Mouse (Mus musculus) heart, adult 2 months (tissue): ENCODE data around the gene Tmem167. TPM values are rescaled to one million over a fixed set of nuclear protein-coding genes. Genes with fewer than 3 reads are reported as not detected.

Source experiments
- DNase-seq, 2 experiments: peaks; one replicate each; pipeline ENCODE4 v3.0.0; 2021
- H3K27ac ChIP-seq: fragments of 200-600 bp; 2 replicates; pipeline ENCODE4 v1.8.1; 2022
- H3K27me3 ChIP-seq: fragments of 200-500 bp; 2 replicates; pipeline ENCODE4 v1.6.1; 2012; ENCODE audit warnings: mild to moderate bottlenecking, low read length, inconsistent platforms, mixed read lengths; ENCODE audit not compliant: control insufficient read depth, insufficient read depth
- H3K36me3 ChIP-seq: fragments of 200-500 bp; 2 replicates; pipeline ENCODE4 v1.6.1; 2012; ENCODE audit warnings: low read length, inconsistent platforms; ENCODE audit not compliant: control insufficient read depth, insufficient read depth
- H3K4me1 ChIP-seq: fragments of 200-500 bp; 2 replicates; pipeline ENCODE4 v1.6.1; 2011; ENCODE audit warnings: low read length; ENCODE audit not compliant: control insufficient read depth, insufficient read depth
- H3K4me3 ChIP-seq: fragments of 200-600 bp; 2 replicates; pipeline ENCODE4 v1.8.1; 2022
- H3K79me2 ChIP-seq: fragments of 200-500 bp; replicated peaks from 2 replicates; pipeline ENCODE4 v1.6.1; 2012; ENCODE audit warnings: mild to moderate bottlenecking, inconsistent platforms, low read length, moderate library complexity, mixed read lengths; ENCODE audit not compliant: control insufficient read depth, insufficient read depth
- H3K9ac ChIP-seq: fragments of 200-500 bp; 2 replicates; pipeline ENCODE4 v1.6.1; 2012; ENCODE audit warnings: low read depth, mild to moderate bottlenecking, control low read depth, inconsistent platforms, low read length, mixed read lengths
- CTCF ChIP-seq: fragments of 200-600 bp; IDR thresholded peaks from 2 replicates; pipeline ENCODE4 v1.8.1; 2022; ENCODE audit warnings: antibody characterized with exemption, mild to moderate bottlenecking, moderate library complexity
- EP300 ChIP-seq: fragments of 200-500 bp; IDR thresholded peaks from 2 replicates; pipeline ENCODE4 v1.6.1; 2011; ENCODE audit warnings: low read depth, low read length, control low read depth; ENCODE audit not compliant: insufficient read depth
- POLR2A ChIP-seq: fragments of 200-500 bp; IDR thresholded peaks from 2 replicates; pipeline ENCODE4 v1.6.1; 2011; ENCODE audit warnings: mild to moderate bottlenecking, low read depth, low read length, control low read depth; ENCODE audit not compliant: insufficient read depth
- WGBS: fragments of 180-500 bp; shearing (Covaris S2); methylation state at CpG from one replicate; pipeline ENCODE4 v1.1.7; 2018; 5-methylcytosine and 5-hydroxymethylcytosine counted together
- intact Hi-C: fragments of 180-260 bp; cut with DNase I; formaldehyde crosslinking; loops from one replicate; pipeline ENCODE4 v1.15.1; 2025
- polyA plus RNA-seq: library from polyadenylated mRNA; depleted of rRNA; stranded (reverse); fragments of >200 nt; gene quantifications from 2 replicates; pipeline ENCODE4 v1.2.3, GENCODE M21; 2012
- total RNA-seq, 2 experiments: library from RNA; stranded (reverse); gene quantifications; 2 replicates each; pipeline ENCODE4 v1.2.3; 2021

Gene Tmem167
- total and polyA plus RNA-seq, 3 experiments, result 1.9 to 6.1 (median 6.1) TPM

DNA sequence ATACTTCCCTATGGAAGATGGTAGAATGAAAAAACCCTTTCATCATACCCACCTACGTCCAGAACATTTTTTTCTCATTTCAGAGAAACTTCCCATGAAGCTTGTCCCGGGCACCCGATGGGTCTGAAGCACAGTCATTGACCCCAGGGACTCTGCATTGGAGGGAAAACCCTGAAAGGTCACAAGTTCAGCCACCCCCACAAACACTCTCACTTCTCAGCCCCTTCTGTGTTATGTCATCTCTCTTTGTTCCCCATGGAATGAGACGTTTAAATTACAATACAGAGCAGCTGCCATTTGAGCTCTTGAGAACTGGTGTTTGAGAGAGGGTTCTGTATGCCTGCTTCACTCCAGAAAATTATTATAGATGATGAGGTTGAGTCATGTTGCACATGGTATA is 54.3 kb downstream of the Tmem167 start:
- H3K27me3 ChIP-seq, result no peaks in the 10 kb centered on the region
- WGBS, result 54% methylated on average over 4 of the region's 4 CpGs
- no peaks in the 10 kb centered on the region for H3K79me2 ChIP-seq
- no peak for TF ChIP-seq POLR2A
- TF ChIP-seq EP300, result no peak
- no peak for TF ChIP-seq CTCF
- H3K9ac ChIP-seq, result no peak overlapping the region
- H3K36me3 ChIP-seq, result no peaks in the 10 kb centered on the region
- no peak overlapping the region for H3K4me3 ChIP-seq
- no peak overlapping the region for H3K27ac ChIP-seq
- no peak for DNase-seq
- intact Hi-C loops, result no loop called here
- no peaks in the 10 kb centered on the region for H3K4me1 ChIP-seq

GRCm38 (mm10) chr13:90151881-90152280 is 63.0 kb downstream of the Tmem167 start:
- no peaks in the 10 kb centered on the region for H3K36me3 ChIP-seq
- no peak overlapping the region for H3K27ac ChIP-seq
- no peak overlapping the region for H3K9ac ChIP-seq
- no peaks in the 10 kb centered on the region for H3K4me1 ChIP-seq
- no peaks in the 10 kb centered on the region for H3K79me2 ChIP-seq
- no peaks in the 10 kb centered on the region for H3K27me3 ChIP-seq
- DNase-seq, result no peak
- no peak for TF ChIP-seq POLR2A
- no peak for TF ChIP-seq EP300
- no peak for TF ChIP-seq CTCF
- intact Hi-C loops, result no loop called here
- no peak overlapping the region for H3K4me3 ChIP-seq

GRCm38 (mm10) chr13:90152536-90153273 is 63.8 kb downstream of the Tmem167 start:
- DNase-seq, result no peak
- intact Hi-C loops, result no loop called here
- no peak overlapping the region for H3K27ac ChIP-seq
- no peaks in the 10 kb centered on the region for H3K27me3 ChIP-seq
- 57% methylated on average over 7 of the region's 7 CpGs for WGBS
- no peak overlapping the region for H3K9ac ChIP-seq
- H3K4me1 ChIP-seq, result no peaks in the 10 kb centered on the region
- TF ChIP-seq POLR2A (no peak), EP300 (no peak), CTCF (no peak)
- no peaks in the 10 kb centered on the region for H3K36me3 ChIP-seq
- no peak overlapping the region for H3K4me3 ChIP-seq
- H3K79me2 ChIP-seq, result no peaks in the 10 kb centered on the region

DNA sequence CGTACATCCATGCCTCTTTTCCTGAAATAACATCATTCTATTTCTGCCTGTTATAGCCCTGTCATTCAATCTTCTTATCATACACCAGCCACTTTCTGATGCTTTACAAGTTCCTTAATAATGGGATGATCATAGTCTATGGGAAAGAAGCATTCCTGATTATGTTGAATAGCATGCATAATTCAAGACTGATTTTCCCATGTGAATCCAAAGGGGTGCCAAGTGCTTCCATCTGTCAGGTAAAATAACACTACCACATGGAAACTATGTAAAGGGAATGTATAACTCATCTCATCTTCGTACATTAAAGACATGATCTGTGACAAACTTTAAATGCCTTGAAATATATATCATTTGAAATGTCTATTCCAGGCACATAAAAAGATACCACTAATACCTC is 75.2 kb downstream of the Tmem167 start:
- 79% methylated on average over 2 of the region's 2 CpGs for WGBS
- intact Hi-C loops, result no loop called here

GRCm38 (mm10) chr13:90167044-90167443 is 78.1 kb downstream of the Tmem167 start:
- no peak for TF ChIP-seq EP300
- TF ChIP-seq POLR2A, result no peak
- TF ChIP-seq CTCF, result no peak
- DNase-seq, result no peak
- WGBS, result 40% methylated on average over 3 of the region's 3 CpGs
- intact Hi-C loops, result no loop called here
- Histone ChIP-seq H3K79me2 (no peaks in the 10 kb centered on the region), H3K4me3 (no peak overlapping the region), H3K27ac (no peak overlapping the region), H3K27me3 (no peaks in the 10 kb centered on the region), H3K36me3 (no peaks in the 10 kb centered on the region), H3K4me1 (no peaks in the 10 kb centered on the region), H3K9ac (no peak overlapping the region)

More for the DNA sequence above, 75.2 kb downstream of the Tmem167 start:
- Histone ChIP-seq H3K36me3 (no peaks in the 10 kb centered on the region), H3K4me3 (no peak overlapping the region), H3K4me1 (no peaks in the 10 kb centered on the region), H3K9ac (no peak overlapping the region), H3K27me3 (no peaks in the 10 kb centered on the region), H3K27ac (no peak overlapping the region), H3K79me2 (no peaks in the 10 kb centered on the region)
- TF ChIP-seq EP300 (no peak), POLR2A (no peak), CTCF (no peak)
- no peak for DNase-seq

DNA sequence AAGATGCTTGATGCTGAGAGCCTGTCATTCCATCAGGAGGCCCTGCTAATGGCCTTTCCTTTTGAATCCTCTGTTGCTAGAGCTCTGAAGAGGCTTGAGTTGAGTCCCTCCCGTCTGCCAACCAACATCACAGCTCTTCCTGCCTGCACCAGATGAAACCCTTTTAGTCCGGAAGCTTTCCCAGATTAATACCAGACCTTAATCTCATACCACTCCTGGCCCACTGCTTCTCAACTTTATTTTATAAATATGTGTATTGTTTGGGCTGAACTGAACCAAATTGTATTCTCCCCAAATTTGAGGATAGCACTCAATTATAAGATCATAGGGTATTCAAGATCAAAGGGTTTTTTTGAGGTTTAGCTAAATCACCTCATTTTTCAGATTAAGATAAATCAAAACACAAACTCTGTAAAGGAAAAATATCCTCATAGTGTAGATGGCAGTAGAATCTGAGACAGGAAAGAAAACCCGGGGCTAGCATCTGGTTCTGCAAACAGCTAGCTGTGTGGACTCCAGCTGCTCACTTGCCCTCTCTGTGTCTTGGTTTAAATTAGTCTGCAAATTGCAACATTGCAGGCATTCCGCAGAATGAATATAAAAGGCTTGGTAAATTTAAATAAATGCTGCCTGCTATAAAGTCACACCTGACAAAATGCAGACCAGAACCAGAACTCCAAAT is 81.3 kb downstream of the Tmem167 start:
- no peaks in the 10 kb centered on the region for H3K4me1 ChIP-seq
- H3K79me2 ChIP-seq, result no peaks in the 10 kb centered on the region
- 45% methylated on average over 4 of the region's 4 CpGs for WGBS
- TF ChIP-seq CTCF (no peak), EP300 (no peak), POLR2A (no peak)
- no peaks in the 10 kb centered on the region for H3K27me3 ChIP-seq
- H3K4me3 ChIP-seq, result no peak overlapping the region
- no peak overlapping the region for H3K27ac ChIP-seq
- no peak overlapping the region for H3K9ac ChIP-seq
- no peak for DNase-seq
- intact Hi-C loops, result no loop called here
- no peaks in the 10 kb centered on the region for H3K36me3 ChIP-seq
